Mouse (Mus musculus): ENCODE data around the gene Pde4c. TPM values are rescaled to one million over a fixed set of nuclear protein-coding genes. Genes with fewer than 3 reads are reported as not detected.

Pde4c gene
- total and polyA plus RNA-seq, 3 experiments, result 2.3 to 6.5 (median 4.7) TPM

DNA sequence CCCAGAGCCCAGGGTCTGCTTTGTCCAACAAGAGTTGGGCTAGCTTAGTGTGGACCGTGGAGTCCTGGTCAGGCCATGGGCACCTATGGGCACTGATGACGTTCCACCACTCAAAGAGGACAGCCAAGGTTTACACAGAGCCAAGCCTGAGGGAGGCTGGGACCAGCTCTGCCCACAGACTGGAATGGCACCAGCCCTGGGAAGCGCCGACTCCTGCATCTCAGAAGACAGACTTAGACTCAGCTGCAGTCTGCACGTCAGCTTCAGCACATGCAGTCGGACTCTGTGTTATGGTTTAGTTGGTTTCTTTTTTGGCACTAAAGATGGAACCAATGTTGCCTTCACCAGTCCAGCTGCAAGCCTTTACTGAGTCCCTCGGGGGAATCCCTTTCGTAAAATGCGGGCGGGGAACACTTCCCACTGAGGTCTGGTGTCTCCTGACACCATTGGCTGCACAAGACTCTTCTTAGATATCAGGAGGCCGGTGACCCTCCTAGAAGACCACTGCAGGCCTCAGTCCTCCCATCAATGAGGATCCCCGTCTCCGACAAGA is 26.7 kb downstream of the Pde4c start:
- Histone ChIP-seq H3K27ac (ENCODE audit: insufficient read depth, low read depth) (no peak overlapping the region), H3K4me3 (replicated peaks in 1 of 3; ENCODE audit: low read depth in 2 of 3, low read length in 2 of 3, poor library complexity in 1 of 3) (no peak overlapping the region), H3K4me1 (ENCODE audit: control insufficient read depth in 1 of 2, insufficient read depth in 2 of 2) (peaks cover 8 to 43% of the 10 kb centered on the region in 2 experiments)

GRCm38 (mm10) chr8:70752000-70752764 is 28.7 kb downstream of the Pde4c start:
- 0 out of 2 replicates have a peak overlapping the region, but pooled peaks have one; percentile 9 for H3K9ac ChIP-seq (ENCODE audit: insufficient read depth, low read depth)
- peak overlapping the region; percentile 52; the same call in 1 of the 2 replicates for H3K27ac ChIP-seq (ENCODE audit: insufficient read depth, low read depth)
- H3K36me3 ChIP-seq (replicated peaks in 1 of 2; ENCODE audit: control insufficient read depth in 1 of 2, insufficient read depth in 1 of 2, low read length in 1 of 2), result peaks cover 13 to 45% of the 10 kb centered on the region in 2 experiments
- no peaks in the 10 kb centered on the region for H3K79me2 ChIP-seq (replicated peaks; ENCODE audit: control insufficient read depth, extremely low read depth, insufficient read depth, poor library complexity, severe bottlenecking)
- H3K4me3 ChIP-seq (replicated peaks in 1 of 3; ENCODE audit: low read depth in 2 of 3, low read length in 2 of 3, poor library complexity in 1 of 3), result peak overlapping the region in 1 of 3 experiments; percentile 12
- peak overlapping the region; percentile 52; the same call in 1 of the 2 replicates for H3K4me2 ChIP-seq (ENCODE audit: insufficient read depth, low read depth, poor library complexity, severe bottlenecking)
- no peaks in the 10 kb centered on the region for H3K27me3 ChIP-seq (replicated peaks)
- in situ Hi-C loops (cut with MboI; ENCODE audit: low pct_ligation_motif_present, low pct_unique_long_range_greater_than_20kb, low sequenced_read_pairs), result loop anchor here (5.0 kb wide), 1 partner anchor 35 kb away; the partner anchor contains the start of gene Gm3336
- dilution Hi-C loops (cut with MboI; ENCODE audit: extremely low pct_ligation_motif_present, extremely low pct_unique_long_range_greater_than_20kb, low sequenced_read_pairs), result no loop called here
- H3K4me1 ChIP-seq (ENCODE audit: control insufficient read depth in 1 of 2, insufficient read depth in 2 of 2), result peaks cover 9 to 44% of the 10 kb centered on the region in 2 experiments
- no peaks in the 10 kb centered on the region for H3K9me3 ChIP-seq (replicated peaks; ENCODE audit: low read length)
- peak; percentile 85 for DNase-seq (ENCODE audit: extremely low read depth)
- TF ChIP-seq UBTF (IDR thresholded peaks at IDR 0.05; ENCODE audit: low read depth, low read length), result no peak
- no peak for TF ChIP-seq CHD2 (IDR thresholded peaks at IDR 0.05; ENCODE audit: low read length)
- TF ChIP-seq POLR2A (IDR thresholded peaks at IDR 0.05; ENCODE audit: low read depth, low read length), result no peak
- no peak for TF ChIP-seq RCOR1 (conservative IDR thresholded peaks at IDR 0.05; ENCODE audit: low read depth, low read length)
- TF ChIP-seq ZC3H11A (IDR thresholded peaks at IDR 0.05; ENCODE audit: low read depth, low read length), result peak; percentile 32; the same call in 1 of the 2 replicates
- TF ChIP-seq ZMIZ1 (IDR thresholded peaks at IDR 0.05; ENCODE audit: low read depth, low read length), result no peak
- no peak for TF ChIP-seq NELFE (IDR thresholded peaks at IDR 0.05; ENCODE audit: low read depth, low read length)
- TF ChIP-seq MAX (IDR thresholded peaks at IDR 0.05; ENCODE audit: low read length), result no peak
- TF ChIP-seq CTCF (conservative IDR thresholded peaks at IDR 0.05 in 1 of 2, IDR thresholded peaks at IDR 0.05 in 1 of 2; ENCODE audit: low read depth in 2 of 2, low read length in 2 of 2), result peak; percentile 71 to 84
- no peak for TF ChIP-seq HCFC1 (IDR thresholded peaks at IDR 0.05; ENCODE audit: low read depth, low read length)
- no peak for TF ChIP-seq MYC (IDR thresholded peaks at IDR 0.05; ENCODE audit: low read depth, low read length)
- TF ChIP-seq BHLHE40 (IDR thresholded peaks at IDR 0.05; ENCODE audit: low read depth, low read length), result peak; percentile 59; the same call in 1 of the 2 replicates
- peak; percentile 55 for TF ChIP-seq IRF4 (IDR thresholded peaks at IDR 0.05; ENCODE audit: low read depth, low read length)
- TF ChIP-seq ZKSCAN1 (IDR thresholded peaks at IDR 0.05; ENCODE audit: borderline replicate concordance, low read depth, low read length), result no peak
- peak; percentile 91 for TF ChIP-seq SMC3 (IDR thresholded peaks at IDR 0.05; ENCODE audit: low read depth, low read length)
- no peak for TF ChIP-seq MXI1 (IDR thresholded peaks at IDR 0.05; ENCODE audit: low read depth, low read length)
- peak; percentile 76 for TF ChIP-seq RAD21 (IDR thresholded peaks at IDR 0.05; ENCODE audit: low read depth, low read length)
- no peak for TF ChIP-seq CHD1 (IDR thresholded peaks at IDR 0.05; ENCODE audit: low read depth, low read length)
- TF ChIP-seq E2F4 (IDR thresholded peaks at IDR 0.05; ENCODE audit: insufficient replicate concordance, low read depth, low read length), result no peak
- TF ChIP-seq ETS1 (conservative IDR thresholded peaks at IDR 0.05; ENCODE audit: low read depth, low read length), result peak; percentile 36; the same call in 1 of the 2 replicates

More for the DNA sequence above, 26.7 kb downstream of the Pde4c start:
- H3K9me3 ChIP-seq (replicated peaks; ENCODE audit: low read length), result no peaks in the 10 kb centered on the region
- H3K9ac ChIP-seq (ENCODE audit: insufficient read depth, low read depth), result no peak overlapping the region
- H3K27me3 ChIP-seq (replicated peaks), result no peaks in the 10 kb centered on the region
- H3K4me2 ChIP-seq (ENCODE audit: insufficient read depth, low read depth, poor library complexity, severe bottlenecking), result no peak overlapping the region
- no peak for DNase-seq (ENCODE audit: extremely low read depth)
- dilution Hi-C loops (cut with MboI; ENCODE audit: extremely low pct_ligation_motif_present, extremely low pct_unique_long_range_greater_than_20kb, low sequenced_read_pairs), result no loop called here
- no peak for TF ChIP-seq HCFC1 (IDR thresholded peaks at IDR 0.05; ENCODE audit: low read depth, low read length)
- no peak for TF ChIP-seq JUND (conservative IDR thresholded peaks at IDR 0.05; ENCODE audit: low read depth, low read length)
- TF ChIP-seq CHD1 (IDR thresholded peaks at IDR 0.05; ENCODE audit: low read depth, low read length), result no peak
- TF ChIP-seq KAT2A (IDR thresholded peaks at IDR 0.05; ENCODE audit: insufficient replicate concordance, low read length), result no peak
- no peak for TF ChIP-seq ZKSCAN1 (IDR thresholded peaks at IDR 0.05; ENCODE audit: borderline replicate concordance, low read depth, low read length)
- TF ChIP-seq ELF1 (IDR thresholded peaks at IDR 0.05; ENCODE audit: low read depth, low read length), result no peak
- no peak for TF ChIP-seq SMC3 (IDR thresholded peaks at IDR 0.05; ENCODE audit: low read depth, low read length)
- no peak for TF ChIP-seq MAFK (IDR thresholded peaks at IDR 0.05; ENCODE audit: insufficient replicate concordance, low read length)
- TF ChIP-seq BHLHE40 (IDR thresholded peaks at IDR 0.05; ENCODE audit: low read depth, low read length), result peak; percentile 50
- no peak for TF ChIP-seq MAX (IDR thresholded peaks at IDR 0.05; ENCODE audit: low read length)
- no peak for TF ChIP-seq NELFE (IDR thresholded peaks at IDR 0.05; ENCODE audit: low read depth, low read length)
- no peak for TF ChIP-seq TCF12 (IDR thresholded peaks at IDR 0.05; ENCODE audit: low read depth, low read length)
- no peak for TF ChIP-seq E2F4 (IDR thresholded peaks at IDR 0.05; ENCODE audit: insufficient replicate concordance, low read depth, low read length)
- no peak for TF ChIP-seq UBTF (IDR thresholded peaks at IDR 0.05; ENCODE audit: low read depth, low read length)
- TF ChIP-seq MEF2A (IDR thresholded peaks at IDR 0.05; ENCODE audit: borderline replicate concordance, low read depth, low read length), result 0 out of 2 replicates have a peak, but pooled peaks have one; percentile 12
- TF ChIP-seq CHD2 (IDR thresholded peaks at IDR 0.05; ENCODE audit: low read length), result no peak
- TF ChIP-seq RAD21 (IDR thresholded peaks at IDR 0.05; ENCODE audit: low read depth, low read length), result no peak
- TF ChIP-seq ZMIZ1 (IDR thresholded peaks at IDR 0.05; ENCODE audit: low read depth, low read length), result no peak
- TF ChIP-seq ETS1 (conservative IDR thresholded peaks at IDR 0.05; ENCODE audit: low read depth, low read length), result peak; percentile 52; the same call in 1 of the 2 replicates
- TF ChIP-seq NRF1 (IDR thresholded peaks at IDR 0.05; ENCODE audit: low read depth, low read length), result 0 out of 2 replicates have a peak, but pooled peaks have one; percentile 10
- TF ChIP-seq ZC3H11A (IDR thresholded peaks at IDR 0.05; ENCODE audit: low read depth, low read length), result no peak
- TF ChIP-seq CTCF (conservative IDR thresholded peaks at IDR 0.05 in 1 of 2, IDR thresholded peaks at IDR 0.05 in 1 of 2; ENCODE audit: low read depth in 2 of 2, low read length in 2 of 2), result no peak
- no peak for TF ChIP-seq PAX5 (IDR thresholded peaks at IDR 0.05; ENCODE audit: low read length)
- TF ChIP-seq ZNF384 (IDR thresholded peaks at IDR 0.05; ENCODE audit: low read depth, low read length), result no peak
- TF ChIP-seq USF1 (IDR thresholded peaks at IDR 0.05; ENCODE audit: low read depth, low read length), result no peak
- no peak for TF ChIP-seq EP300 (IDR thresholded peaks at IDR 0.05; ENCODE audit: low read length)
- TF ChIP-seq GABPA (IDR thresholded peaks at IDR 0.05; ENCODE audit: insufficient replicate concordance, low read depth, low read length), result no peak
- peaks cover 4 to 46% of the 10 kb centered on the region in 2 experiments for H3K36me3 ChIP-seq (replicated peaks in 1 of 2; ENCODE audit: control insufficient read depth in 1 of 2, insufficient read depth in 1 of 2, low read length in 1 of 2)
- in situ Hi-C loops (cut with MboI; ENCODE audit: low pct_ligation_motif_present, low pct_unique_long_range_greater_than_20kb, low sequenced_read_pairs), result loop anchor here (5.0 kb wide), 1 partner anchor 33 kb away; the partner anchor contains the start of gene Gm3336
- no peaks in the 10 kb centered on the region for H3K79me2 ChIP-seq (replicated peaks; ENCODE audit: control insufficient read depth, extremely low read depth, insufficient read depth, poor library complexity, severe bottlenecking)

Measured in CH12.LX (cell line).